Mouse (Mus musculus): ENCODE data around the gene Taf10. TPM values are rescaled to one million over a fixed set of nuclear protein-coding genes. Genes with fewer than 3 reads are reported as not detected.

Taf10 gene
- 100 to 1,000 TPM; 119 to 122 TPM for total RNA-seq (2021)

DNA sequence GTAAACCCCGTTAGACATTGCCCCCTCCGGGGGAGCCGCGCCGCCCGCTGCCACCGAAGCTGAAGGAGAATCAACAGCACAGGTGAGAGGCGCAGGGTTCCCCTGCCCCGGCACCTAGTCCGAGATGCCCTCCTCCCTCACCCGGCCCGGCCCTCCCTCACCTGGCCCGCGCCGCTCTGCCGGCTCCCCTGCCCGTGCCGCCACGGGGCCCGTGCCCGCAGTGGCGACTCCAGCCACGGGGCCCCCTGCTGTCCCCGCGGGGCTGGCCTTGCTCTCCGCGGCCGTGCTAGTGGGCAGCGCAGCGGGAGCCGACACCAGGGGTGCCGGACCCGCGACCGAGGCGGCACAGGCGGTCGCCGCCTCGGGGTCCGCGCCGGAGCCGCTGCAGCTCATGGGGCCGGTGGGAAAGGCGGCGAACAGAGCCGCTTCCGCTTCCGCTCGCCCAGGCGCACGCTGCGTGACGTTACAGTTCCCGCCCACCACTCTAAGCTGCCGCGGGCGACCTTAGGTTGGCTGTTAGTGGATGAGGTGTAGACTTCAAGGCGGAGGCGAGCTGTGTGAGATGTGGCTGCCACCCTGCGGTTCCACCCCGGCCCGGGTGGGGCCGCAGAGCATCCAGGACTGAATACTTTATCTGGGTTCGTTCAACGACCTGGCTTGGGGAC, at the start of gene Taf10:
TSS of gene Taf10 (minus strand) at position 436 of the 665 bp plus-strand sequence.
- peak; percentile 84 to 85 for DNase-seq

DNA sequence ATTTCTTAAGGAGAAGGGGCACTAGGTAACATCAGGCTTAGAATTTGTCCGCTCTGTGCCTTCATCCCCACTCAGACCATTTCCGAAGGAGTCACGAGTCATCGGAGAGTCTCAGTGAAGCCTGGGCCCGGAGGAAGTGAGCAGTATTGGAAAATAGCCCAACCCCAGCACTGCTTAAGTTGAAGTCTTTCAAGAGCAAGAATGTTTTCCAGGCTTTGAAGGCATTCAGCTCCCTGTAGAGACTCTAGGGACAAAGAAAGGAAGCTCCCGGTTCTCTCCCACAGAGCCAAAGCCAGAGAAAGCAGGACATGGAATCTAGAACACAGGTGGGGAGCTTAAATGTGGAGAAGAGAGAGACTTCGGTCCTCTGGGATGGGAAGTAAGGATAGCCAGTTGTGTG, 49.5 kb upstream of the Taf10 start:
- no peak for DNase-seq

DNA sequence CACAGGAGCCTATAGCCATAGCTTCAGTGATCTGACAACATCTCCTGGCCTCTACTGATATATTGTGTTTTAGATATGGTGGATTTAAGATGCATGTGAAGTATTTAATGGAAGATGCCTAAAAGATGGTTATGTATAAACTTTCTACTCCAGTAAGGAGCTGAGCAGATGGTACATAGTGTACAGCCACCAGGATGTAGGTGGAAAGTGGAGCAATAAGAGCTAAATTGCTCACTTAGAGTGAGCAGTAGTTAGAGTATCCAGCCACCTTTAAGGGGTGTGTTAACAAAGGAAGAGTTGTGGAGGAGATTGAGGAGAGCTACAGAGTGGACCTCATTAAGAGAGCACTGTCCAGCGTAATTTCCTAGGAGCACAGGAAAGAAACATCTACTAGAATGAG, 47.0 kb upstream of the Taf10 start:
- DNase-seq: no peak

DNA sequence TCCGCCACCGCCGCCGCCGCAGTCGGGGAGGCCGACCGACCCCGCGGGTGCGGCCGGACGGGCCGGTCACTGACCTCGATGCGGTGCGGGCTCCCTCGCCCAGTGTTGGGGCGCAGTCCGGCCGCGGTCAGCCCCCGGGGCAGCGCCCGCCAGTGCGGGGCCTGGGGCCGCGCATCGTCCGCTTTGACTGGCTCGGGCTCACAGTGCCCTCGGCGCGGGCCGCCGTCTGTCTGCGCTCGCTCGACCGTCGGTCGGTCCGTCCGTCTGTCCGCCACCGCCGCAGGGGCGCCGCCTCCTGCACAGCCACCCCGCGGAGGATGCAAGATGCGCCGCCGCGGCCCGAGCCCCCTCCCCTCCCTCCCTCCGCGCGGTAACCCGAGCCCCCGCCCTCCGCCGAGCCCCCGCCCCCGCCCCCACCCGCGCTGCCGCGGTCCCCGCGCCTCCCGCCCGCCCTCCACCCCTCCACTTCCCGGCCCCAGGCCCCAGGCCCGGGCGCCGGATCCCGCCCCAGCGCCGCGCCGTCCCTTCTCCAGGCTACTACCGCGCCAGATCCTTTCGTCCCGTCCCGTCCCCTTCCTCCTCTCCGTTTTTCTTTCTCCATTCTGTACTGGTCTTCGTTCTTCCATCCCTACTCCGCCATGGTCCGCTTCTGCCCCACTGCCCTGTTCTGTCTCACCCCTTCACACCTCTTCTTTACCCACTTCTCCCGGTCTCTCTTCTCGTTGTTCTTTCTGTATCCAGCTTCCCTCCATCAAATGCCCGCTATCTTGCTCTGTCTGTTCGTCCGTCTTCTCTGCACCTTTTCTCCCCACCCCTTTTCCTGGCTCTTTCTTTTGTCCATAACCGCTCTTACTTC, 43.4 kb upstream of the Taf10 start, which contains the start of gene Dchs1:
TSS of gene Dchs1 (minus strand) at position 370 of the 856 bp plus-strand sequence.
- DNase-seq: no peak

DNA sequence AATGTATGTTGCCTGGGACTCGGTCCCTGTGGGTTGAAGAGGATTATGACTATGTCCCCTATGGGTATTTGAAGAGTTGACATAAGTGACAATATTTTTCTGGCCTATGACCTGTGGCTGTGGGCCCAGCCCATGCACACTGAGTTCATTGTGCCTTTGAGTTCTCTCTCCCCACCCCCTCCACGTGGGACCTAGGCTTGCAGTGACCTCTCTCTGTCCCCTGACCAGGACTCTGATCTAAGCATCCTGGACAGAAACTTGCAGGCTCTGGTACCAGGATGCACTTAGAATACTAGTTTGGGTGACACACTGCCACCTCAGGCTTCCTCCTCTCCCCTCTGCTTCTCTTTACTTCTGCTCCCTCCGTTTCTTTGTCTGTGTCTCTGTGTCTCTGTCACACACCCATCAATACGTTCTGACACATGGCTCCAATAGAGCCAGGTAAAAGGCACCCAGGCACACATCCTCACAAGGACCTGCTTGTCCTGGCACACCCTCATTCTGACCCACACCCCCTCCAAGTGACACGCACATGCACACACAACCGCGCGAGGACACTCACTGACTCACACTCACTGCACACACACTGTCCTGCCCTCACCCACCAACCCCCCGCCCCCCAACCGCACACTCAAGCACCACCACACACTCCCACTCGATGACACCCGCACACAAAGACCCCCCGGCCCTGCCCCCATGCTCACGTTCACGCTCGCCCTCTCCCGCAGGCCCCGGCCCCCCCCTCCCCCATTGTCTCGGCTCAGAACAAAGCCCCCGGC, 42.5 kb upstream of the Taf10 start:
- no peak for DNase-seq

DNA sequence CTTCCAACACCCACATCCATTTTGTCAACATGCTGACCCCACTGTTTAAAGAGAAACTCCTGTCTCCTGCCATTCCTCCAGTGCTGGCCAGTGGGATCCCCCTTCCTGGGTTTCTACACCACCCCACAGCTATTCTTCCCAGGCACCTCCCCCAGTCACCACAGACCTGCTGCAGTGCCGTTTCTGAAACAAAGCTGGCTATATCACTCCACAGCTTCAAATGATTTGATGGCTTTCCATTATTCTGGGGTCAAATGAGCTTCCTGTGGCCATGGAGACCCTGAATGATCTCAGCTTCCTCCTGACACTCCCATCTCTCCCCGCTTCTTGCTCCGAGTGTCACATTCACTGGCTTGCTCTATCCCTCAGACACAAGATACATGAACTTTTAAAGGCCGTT, 40.4 kb upstream of the Taf10 start:
- DNase-seq: no peak

DNA sequence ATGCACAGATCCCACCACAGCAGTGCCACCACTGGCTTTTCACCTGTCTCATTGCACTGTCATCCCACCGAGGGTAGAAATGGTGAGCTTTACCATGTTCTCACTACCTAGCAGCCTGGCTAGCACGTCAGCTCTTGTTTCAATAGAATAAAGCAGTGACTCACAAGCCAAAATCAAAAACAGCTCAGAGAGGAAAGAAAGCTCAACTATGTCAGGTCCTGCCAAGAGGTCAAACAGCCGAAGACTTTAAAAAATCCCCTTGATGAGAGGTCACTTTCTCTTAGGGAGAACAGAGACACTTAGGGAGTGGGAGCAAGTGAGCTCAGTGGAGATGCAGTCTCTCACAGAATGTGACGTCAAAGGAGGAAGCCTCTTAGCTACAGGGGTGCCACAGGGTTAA, 39.7 kb upstream of the Taf10 start:
- DNase-seq: no peak

DNA sequence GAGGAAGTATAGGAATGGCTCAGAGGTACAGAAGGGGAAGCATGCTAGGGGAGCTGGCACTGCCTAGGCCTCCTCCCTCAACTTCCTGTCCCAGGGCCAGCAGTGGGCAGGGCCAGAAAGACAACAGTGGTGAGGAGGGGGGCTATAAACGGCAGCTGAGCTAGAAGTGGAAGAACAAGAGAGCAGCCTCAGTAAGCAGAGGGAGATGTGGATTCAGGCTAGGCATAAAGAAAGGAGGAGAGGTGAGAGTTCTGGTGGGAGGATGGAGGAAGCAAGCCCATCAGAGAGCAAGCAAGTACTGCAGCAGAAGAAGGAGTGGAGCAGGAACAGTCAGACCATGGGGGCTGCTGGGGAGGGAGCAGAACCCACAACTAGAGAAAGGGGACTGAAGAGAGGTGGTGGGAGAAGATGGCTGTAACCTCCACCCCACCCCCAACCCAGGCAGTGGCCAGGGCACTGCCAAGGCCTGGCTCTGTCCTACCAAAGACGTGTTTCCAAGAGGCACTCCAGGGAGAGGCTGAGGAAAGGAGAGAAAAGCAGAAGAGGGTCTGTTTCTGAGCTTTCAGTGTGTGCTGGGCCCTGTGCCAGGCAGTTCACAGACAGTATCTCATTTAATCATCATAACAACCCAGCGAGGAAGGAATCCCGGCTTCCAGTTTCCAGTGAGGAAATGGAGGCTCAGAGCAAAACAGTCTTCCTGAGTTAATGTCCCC, 34.5 kb upstream of the Taf10 start:
- DNase-seq: no peak

DNA sequence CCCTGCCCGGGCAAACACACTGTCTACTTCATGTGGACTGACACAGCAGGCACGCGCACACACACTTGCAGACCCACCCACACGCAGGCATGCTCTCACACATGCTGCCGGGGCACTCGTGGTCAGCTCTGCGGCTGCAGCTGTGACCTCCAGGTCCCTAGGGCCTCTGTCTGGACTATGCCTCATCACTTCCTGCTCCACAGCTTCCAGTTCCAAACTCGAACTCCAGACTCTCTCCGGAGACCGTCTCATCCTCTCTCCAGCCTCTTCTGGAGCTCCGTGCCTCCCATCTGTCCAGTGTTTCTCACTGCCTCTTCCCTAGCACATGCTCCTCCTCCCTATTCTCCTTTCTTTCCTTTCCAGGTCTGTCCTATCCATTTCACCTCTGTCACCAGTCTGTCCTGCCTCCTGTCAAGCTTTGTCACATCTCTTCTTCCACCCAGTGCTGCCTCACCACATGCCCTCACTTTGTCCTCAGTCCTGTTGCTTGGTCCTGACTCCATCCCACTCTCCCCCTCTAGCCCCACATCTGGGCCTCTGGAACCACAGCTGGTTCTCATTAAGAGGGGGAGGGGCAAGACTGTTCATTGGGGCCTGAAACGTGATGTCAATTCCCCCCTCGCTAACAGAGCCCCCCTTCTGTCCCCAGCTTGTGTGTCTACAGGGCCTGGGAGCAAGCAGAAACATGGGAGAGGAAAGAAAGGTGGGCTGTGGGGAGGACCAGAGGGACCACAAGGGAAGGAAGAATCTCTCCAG, 33.8 kb upstream of the Taf10 start:
- DNase-seq: no peak

DNA sequence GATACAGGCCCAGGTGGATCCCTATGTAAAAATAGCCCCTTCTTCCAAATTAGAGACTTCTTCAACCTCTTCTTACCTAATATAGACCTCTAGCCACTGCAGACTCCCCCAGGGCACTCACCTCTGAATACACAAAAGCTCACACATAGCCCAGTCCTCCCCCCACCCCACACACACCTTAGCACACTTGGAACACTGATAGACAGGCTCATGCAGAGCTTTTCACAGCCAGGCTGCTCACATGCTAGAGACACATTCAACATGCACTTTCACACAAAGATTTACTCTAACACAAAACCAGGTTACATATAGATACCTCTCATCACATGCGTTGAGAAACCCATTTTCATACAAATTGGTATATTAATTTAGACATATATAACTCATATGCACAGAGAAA, 33.2 kb upstream of the Taf10 start:
- no peak for DNase-seq

DNA sequence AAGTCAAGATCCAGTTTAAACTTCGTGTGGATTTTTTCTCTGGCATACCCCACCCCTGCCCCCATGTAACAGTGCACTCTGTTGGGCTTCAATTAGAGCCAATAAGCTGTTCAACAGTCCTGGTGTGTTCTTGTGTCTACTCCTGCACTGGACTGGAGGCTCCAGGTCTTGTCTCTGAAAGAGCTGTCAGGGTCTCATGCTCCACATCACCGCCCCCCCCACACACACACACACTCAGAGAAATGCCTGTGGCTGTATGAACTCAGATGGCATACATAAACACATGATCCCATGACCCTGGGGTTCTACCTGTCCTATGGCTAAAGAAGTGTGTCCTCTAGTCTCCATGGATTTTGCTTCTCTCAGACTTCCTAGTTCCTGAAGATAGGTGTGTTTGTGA, 31.9 kb upstream of the Taf10 start:
- no peak for DNase-seq

DNA sequence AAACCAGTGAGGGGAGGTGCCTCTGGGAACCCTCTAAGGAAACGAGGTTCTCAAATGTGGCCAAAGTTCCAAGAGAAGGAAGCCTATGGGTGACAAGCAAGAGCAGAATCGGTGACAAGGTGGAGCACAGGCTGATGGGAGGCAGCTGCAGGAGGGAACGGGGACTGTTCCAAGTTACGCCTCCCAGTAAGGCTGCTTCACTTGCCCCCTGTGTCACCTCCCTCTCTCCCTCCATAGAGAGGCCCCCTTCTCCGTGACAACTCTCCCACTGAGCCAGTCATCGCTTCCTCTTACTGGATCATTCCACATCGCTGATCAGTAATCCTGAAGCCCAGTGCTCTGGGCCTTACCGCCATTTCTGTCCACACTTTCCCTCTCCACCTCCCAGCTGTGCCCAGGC, 30.5 kb upstream of the Taf10 start:
- no peak for DNase-seq

DNA sequence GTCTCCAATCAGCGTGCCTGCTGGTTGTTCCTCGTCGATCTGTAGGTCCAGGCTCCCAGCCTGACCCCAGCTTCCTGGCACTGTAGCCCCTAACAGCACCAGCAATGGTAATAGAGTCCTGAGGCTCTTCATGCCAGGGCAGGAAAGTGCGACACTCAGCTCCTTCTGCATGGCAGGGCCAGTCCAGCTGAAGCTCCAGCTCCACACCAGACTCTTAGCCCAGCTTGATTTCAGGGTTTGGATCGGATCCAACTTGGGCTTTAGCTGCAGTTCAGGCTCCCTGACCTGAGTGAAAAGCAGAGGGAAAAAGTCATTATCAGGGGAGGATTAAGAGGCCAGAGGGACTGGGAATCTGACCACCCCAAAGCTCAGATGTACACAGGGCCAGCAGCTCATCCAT, 28.9 kb upstream of the Taf10 start:
- DNase-seq: no peak

DNA sequence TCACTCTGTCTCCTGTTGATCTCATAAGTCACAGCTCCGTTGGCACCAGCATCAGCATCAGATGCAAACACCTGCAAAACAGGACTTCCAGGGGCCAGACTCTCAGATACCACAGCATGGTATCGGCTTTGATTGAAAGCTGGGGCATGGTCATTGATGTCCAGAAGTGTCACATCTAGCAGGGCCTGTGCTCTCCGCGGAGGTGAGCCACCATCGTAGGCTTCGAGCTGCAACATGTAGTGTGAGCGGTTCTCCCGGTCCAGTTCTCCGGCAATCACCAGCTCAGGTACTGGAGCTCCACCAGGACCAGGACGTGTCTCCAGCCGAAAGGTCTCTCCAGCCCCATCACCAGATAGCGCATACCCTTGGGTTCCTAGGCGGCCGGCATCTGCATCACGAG, 28.2 kb upstream of the Taf10 start:
- DNase-seq: no peak

DNA sequence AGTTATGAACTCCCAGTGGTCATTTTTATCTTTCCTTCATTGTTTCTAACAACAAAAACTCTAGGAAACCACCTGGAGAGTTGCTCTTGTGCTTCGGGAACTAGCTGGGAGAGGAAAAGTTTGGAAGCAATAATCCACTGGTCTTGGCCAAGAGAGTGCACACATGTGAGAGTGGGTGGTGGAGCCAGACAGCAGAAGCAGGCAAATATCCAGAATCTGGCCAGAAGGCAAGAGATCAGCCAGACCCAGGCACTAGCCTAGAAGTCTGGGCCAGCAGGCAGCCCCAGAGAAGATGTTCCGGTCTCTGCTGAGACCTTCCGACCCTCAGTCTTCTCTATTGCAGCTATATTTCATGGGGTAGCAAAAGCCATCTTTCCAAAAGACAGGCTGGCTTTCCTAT, 25.8 kb upstream of the Taf10 start:
- DNase-seq: no peak

DNA sequence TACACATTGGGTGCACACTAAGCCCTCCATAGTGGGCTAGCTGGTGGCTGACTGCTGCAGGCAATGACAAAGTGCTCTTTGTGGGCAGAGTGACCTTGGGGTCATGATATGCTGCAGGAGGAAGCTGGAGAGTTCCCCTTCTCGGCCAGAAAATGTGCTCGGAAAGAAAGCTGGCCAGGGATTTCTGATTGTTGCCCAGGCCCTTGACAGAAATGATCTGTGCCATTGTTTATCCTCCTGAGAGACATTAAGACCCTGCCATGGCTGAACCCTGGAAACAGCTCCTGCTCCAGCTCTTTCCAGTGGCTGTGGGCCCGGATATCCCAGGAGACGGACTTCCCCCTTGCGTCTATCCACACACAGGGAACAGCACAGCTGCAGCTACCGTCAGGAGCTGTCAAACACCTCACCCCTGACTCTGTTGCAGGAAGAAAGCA, 23.6 kb upstream of the Taf10 start:
- no peak for DNase-seq

DNA sequence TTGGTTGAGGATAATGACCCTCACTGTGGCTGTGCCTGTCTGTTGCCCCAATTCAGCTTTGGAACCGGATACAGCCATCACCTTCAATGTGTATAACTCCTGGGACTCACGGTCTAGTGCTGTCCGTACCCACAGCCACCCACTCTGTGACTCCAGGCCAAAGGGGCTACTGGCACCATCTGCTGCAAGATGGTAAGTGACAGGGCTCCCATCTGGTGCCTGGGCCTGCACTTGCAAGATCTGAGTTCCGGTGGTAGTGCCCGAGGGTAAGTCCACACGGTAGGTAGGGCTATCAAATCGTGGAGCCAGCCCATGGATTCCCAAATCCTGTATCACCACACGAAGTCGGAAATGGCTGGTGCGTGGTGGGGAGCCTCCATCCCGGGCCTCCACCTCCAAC, 20.2 kb upstream of the Taf10 start:
- DNase-seq: no peak

DNA sequence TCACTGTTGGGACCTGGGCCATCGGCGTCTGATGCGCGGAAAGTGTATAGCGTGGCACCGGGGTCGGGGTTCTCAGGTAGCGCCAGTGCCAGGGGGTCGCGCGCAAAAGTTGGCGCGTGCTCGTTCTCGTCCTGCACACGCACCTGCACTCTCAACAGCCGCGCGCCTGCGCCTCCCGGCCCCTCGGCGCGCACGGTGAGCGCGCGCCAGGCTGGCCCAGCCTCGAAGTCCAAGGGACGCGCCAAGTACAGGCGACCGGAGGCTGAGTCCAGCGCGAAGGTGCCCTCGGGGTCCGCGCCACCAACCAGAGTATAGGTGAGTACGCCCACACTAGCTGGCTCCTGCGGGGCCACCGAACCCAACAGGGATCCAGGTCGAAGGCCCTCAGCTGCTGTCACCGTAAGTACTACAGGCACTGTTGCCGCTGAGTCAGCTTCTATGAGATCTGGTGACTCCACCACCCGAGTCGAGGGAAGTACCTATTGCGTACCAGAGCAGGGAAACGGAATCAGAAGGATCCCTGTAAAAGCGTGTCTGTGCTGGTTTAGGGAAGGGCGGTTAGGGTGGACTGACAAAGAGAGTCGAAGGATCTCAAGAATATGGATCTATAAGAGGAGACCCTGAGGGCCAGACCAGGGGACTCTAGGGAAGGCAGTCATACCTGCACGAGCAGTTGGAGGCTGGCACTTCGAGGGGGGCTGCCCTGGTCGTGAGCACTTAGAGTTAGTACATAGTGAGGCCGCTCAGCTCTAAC, 18.5 kb upstream of the Taf10 start:
- no peak for DNase-seq

DNA sequence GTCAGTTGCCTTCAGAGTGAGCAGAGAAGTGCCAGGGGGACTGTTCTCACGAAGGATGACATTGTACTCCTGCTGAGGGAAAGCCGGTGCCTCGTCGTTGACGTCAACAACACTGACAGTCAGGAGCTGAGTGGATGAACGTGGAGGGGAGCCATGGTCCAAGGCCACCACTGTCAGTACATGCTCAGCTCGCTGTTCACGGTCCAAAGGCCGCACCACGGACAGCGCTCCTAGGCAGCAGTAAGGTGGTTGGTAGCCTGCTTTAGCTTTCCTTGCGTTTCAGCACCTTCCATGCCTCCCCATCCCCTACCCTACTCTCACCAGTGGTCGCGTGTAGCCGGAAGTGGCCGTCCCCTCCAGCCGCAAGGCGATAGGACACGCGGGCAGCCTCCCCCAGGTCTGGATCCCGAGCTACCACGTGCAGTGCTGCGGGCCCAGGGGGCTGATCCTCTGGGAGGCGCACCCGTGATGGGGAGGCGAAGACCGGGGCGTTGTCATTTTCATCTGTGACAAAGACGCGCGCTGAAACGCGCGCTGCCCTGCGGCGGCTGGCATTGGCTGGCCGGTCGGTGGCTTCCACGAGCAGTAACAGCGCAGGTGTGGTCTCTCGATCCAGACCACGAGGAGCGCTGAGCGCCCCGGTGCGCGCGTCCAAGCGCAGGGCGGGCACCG, 17.8 kb upstream of the Taf10 start:
- no peak for DNase-seq

DNA sequence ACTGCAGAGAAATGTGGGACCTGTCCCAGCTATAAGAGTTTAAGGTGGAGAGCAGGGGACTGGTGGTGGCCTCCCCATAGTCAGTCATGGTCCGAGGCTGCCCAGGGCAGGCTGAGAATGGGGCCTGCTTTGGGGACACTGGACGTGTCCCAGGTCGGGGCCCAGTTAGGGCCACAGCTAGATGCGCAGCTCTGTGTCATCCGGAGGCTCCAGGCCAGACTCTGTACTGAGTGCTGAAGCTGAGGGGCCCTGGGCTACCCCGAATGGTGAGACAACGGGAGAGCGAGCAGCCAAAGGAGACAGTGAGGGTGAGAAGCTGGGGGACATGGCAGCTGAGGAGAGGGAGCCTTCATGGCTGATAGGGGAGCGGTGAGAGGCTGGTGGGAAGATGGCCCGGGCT, 9.1 kb upstream of the Taf10 start:
- no peak for DNase-seq

Measured in layer of hippocampus, postnatal 36 days (tissue).